Mouse (Mus musculus): Measurements from ENCODE around the gene Nav3. TPM values are rescaled to one million over a fixed set of nuclear protein-coding genes. Genes with fewer than 3 reads are reported as not detected.

The Nav3 gene
- polyA plus RNA-seq, 1 experiment: not detected

GRCm38 (mm10) chr10:109874652-109875311, 581.2 kb downstream of the Nav3 start:
- H3K4me1 ChIP-seq (ENCODE audit: control insufficient read depth, insufficient read depth, low read length): no peaks in the 10 kb centered on the region
- no peak overlapping the region for H3K27ac ChIP-seq (ENCODE audit: insufficient read depth, low read depth, low read length)
- H3K4me3 ChIP-seq (ENCODE audit: insufficient read depth, low read length): no peak overlapping the region
- TF ChIP-seq POLR2A (IDR thresholded peaks at IDR 0.05; ENCODE audit: borderline replicate concordance, low read depth, low read length) (no peak), CTCF (IDR thresholded peaks at IDR 0.05; ENCODE audit: low read depth, low read length) (no peak)

- no peaks in the 10 kb centered on the region for H3K4me1 ChIP-seq (ENCODE audit: control insufficient read depth, insufficient read depth, low read length)
- no peak for TF ChIP-seq CTCF (IDR thresholded peaks at IDR 0.05; ENCODE audit: low read depth, low read length)
- no peak for TF ChIP-seq POLR2A (IDR thresholded peaks at IDR 0.05; ENCODE audit: borderline replicate concordance, low read depth, low read length)
- H3K4me3 ChIP-seq (ENCODE audit: insufficient read depth, low read length): no peak overlapping the region
- no peak overlapping the region for H3K27ac ChIP-seq (ENCODE audit: insufficient read depth, low read depth, low read length)
These were observed 589.9 kb downstream of the Nav3 start for GRCm38 (mm10) chr10:109866063-109866462.

- no peaks in the 10 kb centered on the region for H3K4me1 ChIP-seq (ENCODE audit: control insufficient read depth, insufficient read depth, low read length)
- no peak overlapping the region for H3K27ac ChIP-seq (ENCODE audit: insufficient read depth, low read depth, low read length)
- TF ChIP-seq POLR2A (IDR thresholded peaks at IDR 0.05; ENCODE audit: borderline replicate concordance, low read depth, low read length): no peak
- no peak for TF ChIP-seq CTCF (IDR thresholded peaks at IDR 0.05; ENCODE audit: low read depth, low read length)
- H3K4me3 ChIP-seq (ENCODE audit: insufficient read depth, low read length): no peak overlapping the region
These were observed 590.6 kb downstream of the Nav3 start for GRCm38 (mm10) chr10:109865391-109865790.

DNA sequence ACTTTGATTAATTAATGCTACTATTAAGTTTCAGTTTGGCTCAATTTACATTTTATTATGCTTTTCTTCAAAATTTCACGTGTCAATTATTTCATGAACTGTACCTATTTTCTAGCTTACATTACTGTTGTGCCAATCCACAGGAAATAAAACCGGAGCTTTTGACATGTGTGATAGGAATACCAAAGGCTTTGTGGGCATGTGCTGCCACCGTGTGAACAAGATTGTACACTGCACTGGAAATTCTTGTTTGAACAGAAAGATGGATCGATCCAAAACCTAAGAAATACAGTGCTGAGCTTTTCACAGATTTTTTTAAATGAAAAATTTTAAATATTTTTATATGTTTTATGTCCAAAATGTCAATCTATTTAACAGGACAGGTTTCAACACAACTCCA, 591.3 kb downstream of the Nav3 start:
- H3K4me3 ChIP-seq (ENCODE audit: insufficient read depth, low read length): no peak overlapping the region
- no peak for TF ChIP-seq CTCF (IDR thresholded peaks at IDR 0.05; ENCODE audit: low read depth, low read length)
- no peak for TF ChIP-seq POLR2A (IDR thresholded peaks at IDR 0.05; ENCODE audit: borderline replicate concordance, low read depth, low read length)
- H3K4me1 ChIP-seq (ENCODE audit: control insufficient read depth, insufficient read depth, low read length): no peaks in the 10 kb centered on the region
- no peak overlapping the region for H3K27ac ChIP-seq (ENCODE audit: insufficient read depth, low read depth, low read length)

- Histone ChIP-seq H3K4me1 (ENCODE audit: control insufficient read depth, insufficient read depth, low read length) (no peaks in the 10 kb centered on the region), H3K4me3 (ENCODE audit: insufficient read depth, low read length) (no peak overlapping the region), H3K27ac (ENCODE audit: insufficient read depth, low read depth, low read length) (no peak overlapping the region)
- TF ChIP-seq POLR2A (IDR thresholded peaks at IDR 0.05; ENCODE audit: borderline replicate concordance, low read depth, low read length) (no peak), CTCF (IDR thresholded peaks at IDR 0.05; ENCODE audit: low read depth, low read length) (no peak)
These were observed 594.7 kb downstream of the Nav3 start for GRCm38 (mm10) chr10:109861275-109861674.

DNA sequence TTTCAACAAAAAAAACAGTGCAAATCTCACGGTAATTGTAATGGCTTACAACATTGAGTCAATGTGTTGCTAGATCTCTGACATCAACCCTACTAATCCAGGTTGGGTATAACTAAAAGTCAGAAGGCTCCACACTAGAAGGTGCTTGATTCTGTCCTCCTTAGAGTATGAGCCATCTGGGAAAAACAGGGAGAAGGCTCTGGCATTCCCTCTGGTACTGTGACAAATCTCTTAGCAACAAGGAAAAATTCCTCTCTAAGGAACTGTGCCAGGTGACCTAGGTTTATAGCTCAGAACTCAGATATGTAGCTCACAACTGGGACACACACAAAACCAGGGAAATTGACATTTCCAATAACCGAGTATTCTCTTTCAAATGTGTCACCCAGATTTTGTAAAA, 597.4 kb downstream of the Nav3 start:
- Histone ChIP-seq H3K4me1 (ENCODE audit: control insufficient read depth, insufficient read depth, low read length) (no peaks in the 10 kb centered on the region), H3K27ac (ENCODE audit: insufficient read depth, low read depth, low read length) (no peak overlapping the region), H3K4me3 (ENCODE audit: insufficient read depth, low read length) (no peak overlapping the region)
- TF ChIP-seq CTCF (IDR thresholded peaks at IDR 0.05; ENCODE audit: low read depth, low read length): no peak
- TF ChIP-seq POLR2A (IDR thresholded peaks at IDR 0.05; ENCODE audit: borderline replicate concordance, low read depth, low read length): no peak

DNA sequence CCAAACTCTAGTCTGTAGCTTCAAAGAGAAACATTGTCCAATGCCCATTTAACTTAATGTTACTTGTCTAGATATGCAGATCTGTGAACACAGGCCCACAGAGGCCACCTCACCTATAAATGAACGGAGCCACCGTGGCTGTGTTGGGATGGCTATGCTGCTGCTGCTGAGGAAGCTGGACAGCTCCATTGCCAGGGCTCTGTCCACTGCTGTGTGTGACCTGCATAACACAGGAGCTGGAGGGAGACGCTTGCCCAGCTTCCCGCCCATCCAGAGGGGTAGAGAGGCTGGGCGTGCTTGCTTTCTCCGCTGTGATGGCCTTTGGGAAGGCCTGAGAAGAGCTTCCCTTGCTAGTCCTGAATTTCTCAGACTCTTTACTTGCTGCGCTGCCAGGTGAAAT, 603.6 kb downstream of the Nav3 start:
- no peak for TF ChIP-seq POLR2A (IDR thresholded peaks at IDR 0.05; ENCODE audit: borderline replicate concordance, low read depth, low read length)
- TF ChIP-seq CTCF (IDR thresholded peaks at IDR 0.05; ENCODE audit: low read depth, low read length): no peak
- Histone ChIP-seq H3K4me3 (ENCODE audit: insufficient read depth, low read length) (no peak overlapping the region), H3K4me1 (ENCODE audit: control insufficient read depth, insufficient read depth, low read length) (no peaks in the 10 kb centered on the region), H3K27ac (ENCODE audit: insufficient read depth, low read depth, low read length) (no peak overlapping the region)

DNA sequence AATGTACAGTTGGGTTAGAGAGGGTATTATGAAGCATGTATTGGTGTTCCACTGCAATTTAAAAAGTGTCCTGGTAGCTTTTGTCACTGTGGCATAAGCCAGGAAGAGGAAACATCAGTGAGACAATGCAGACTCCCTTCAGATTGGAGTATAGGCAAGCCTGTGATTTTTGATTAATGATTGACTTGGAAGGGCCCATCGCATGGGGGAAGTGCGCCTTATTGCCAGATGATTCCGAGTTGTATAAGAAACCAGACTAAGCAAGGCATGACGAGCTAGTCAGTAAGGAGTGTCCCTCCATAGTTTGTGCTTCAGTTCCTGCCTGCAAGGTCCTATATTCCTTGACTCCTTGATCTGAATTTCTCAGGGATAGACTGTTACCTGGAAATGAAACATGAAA, 608.4 kb downstream of the Nav3 start:
- no peak for TF ChIP-seq CTCF (IDR thresholded peaks at IDR 0.05; ENCODE audit: low read depth, low read length)
- TF ChIP-seq POLR2A (IDR thresholded peaks at IDR 0.05; ENCODE audit: borderline replicate concordance, low read depth, low read length): no peak
- H3K4me1 ChIP-seq (ENCODE audit: control insufficient read depth, insufficient read depth, low read length): no peaks in the 10 kb centered on the region
- no peak overlapping the region for H3K4me3 ChIP-seq (ENCODE audit: insufficient read depth, low read length)
- H3K27ac ChIP-seq (ENCODE audit: insufficient read depth, low read depth, low read length): no peak overlapping the region

- Histone ChIP-seq H3K4me3 (ENCODE audit: insufficient read depth, low read length) (no peak overlapping the region), H3K4me1 (ENCODE audit: control insufficient read depth, insufficient read depth, low read length) (no peaks in the 10 kb centered on the region), H3K27ac (ENCODE audit: insufficient read depth, low read depth, low read length) (no peak overlapping the region)
- TF ChIP-seq CTCF (IDR thresholded peaks at IDR 0.05; ENCODE audit: low read depth, low read length) (no peak), POLR2A (IDR thresholded peaks at IDR 0.05; ENCODE audit: borderline replicate concordance, low read depth, low read length) (no peak)
These were observed 612.3 kb downstream of the Nav3 start for GRCm38 (mm10) chr10:109843661-109844060.

DNA sequence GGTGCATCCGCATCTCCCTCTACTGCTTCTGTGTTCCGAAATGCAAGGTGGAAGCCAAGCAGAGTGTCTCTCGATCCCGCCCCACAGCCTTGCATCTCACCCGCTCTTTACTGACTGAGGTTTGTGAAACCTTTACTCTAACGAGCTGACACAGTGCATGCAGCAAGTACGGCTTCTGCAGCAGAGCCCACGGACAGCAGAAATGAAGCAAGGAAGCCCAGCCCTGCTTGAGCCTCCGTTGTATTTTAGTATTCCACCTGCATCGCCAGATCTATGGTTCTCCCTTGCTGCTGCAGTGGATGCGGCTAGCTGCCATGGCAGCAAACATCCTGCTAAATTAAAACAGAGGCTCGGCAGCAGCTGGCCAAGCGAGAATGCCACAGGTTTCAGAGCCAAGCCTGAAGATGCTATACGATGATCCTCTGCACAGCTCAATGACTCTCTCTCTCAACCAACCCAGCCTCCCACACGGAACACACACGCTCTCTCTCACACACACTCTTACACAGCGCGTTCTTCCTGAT, 623.2 kb downstream of the Nav3 start:
- no peak overlapping the region for H3K4me3 ChIP-seq (ENCODE audit: insufficient read depth, low read length)

More for the DNA sequence above, 623.2 kb downstream of the Nav3 start:
- no peak overlapping the region for H3K27ac ChIP-seq (ENCODE audit: insufficient read depth, low read depth, low read length)
- no peak for TF ChIP-seq CTCF (IDR thresholded peaks at IDR 0.05; ENCODE audit: low read depth, low read length)
- no peak for TF ChIP-seq POLR2A (IDR thresholded peaks at IDR 0.05; ENCODE audit: borderline replicate concordance, low read depth, low read length)
- H3K4me1 ChIP-seq (ENCODE audit: control insufficient read depth, insufficient read depth, low read length): no peaks in the 10 kb centered on the region
